Mouse (Mus musculus) neutrophil, adult 59 days (primary cell): ENCODE results near the gene Slc6a20b. TPM values are rescaled to one million over a fixed set of nuclear protein-coding genes. Genes with fewer than 3 reads are reported as not detected.

Source experiments
- total RNA-seq, 2 experiments: library from RNA; stranded (reverse); gene quantifications; 1 replicate in 1 of 2; 2 replicates in 1 of 2; pipeline ENCODE4 v1.2.4; 2023

Slc6a20b gene
- total RNA-seq, result under 1 TPM in 1 of 2 experiments, not detected in 1; 0.11 TPM

GRCm38 (mm10) chr9:123632281-123632680, at the start of gene Slc6a20b:
Gene Slc6a20b, minus strand, starts transcription at chr9:123632565.

DNA sequence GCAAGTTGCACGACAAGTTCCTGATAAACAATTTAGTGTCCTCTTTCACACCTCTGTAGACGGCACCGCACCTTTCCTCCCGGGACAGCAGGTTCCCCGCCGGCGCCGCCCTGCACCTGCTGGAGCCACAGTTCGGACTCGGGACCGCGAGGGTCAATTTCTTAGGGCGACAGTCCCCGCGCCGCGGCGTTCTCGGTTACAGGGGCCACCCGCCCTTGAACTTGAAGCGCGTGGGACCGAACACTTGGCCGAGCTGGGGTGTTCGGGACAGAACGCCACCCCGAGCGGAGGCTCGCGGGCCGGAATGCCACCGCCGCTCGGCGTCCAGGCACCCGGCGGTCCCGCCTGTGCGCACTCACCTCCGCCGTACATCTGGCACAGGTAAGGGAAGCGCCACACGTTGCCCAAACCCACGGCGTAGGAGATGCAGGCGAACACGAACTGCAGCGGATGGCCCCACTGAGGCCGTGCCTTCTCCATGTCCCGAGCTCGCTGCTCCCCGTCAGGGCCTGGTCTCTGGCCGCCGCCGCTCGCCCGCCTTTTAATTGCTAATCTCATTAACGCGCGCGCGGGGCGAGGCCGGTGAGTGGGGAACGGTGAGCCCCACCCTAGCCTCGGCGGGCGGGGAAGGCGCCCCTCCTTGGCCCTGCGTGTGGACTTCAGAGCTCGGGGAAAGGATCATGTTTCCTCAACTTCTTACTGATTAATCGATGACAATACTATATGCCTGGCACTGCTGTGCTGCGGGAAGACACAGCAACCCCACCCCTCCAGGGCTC, 46.2 kb upstream of the Slc6a20b start, which contains the start of the genes Ccr9 and Slc6a20a:
Gene Ccr9 (plus strand): TSS at position 113 of the 779 bp plus-strand sequence.
Gene Slc6a20a (minus strand): TSS at position 559 of the 779 bp plus-strand sequence.

Other genes with a start within 250 kb of the Slc6a20b start
- 10 to 100 TPM; 30.8 to 39.4 TPM for gene Limd1, start 153.9 kb downstream of the Slc6a20b start, total RNA-seq
- gene Sacm1l, start 102.8 kb downstream of the Slc6a20b start, total RNA-seq, result 10 to 100 TPM; 21.0 to 21.2 TPM
- under 1 TPM; 0.36 to 0.40 TPM for gene Ccr9, start 45.9 kb upstream of the Slc6a20b start, total RNA-seq
- gene Slc6a20a, start 46.3 kb upstream of the Slc6a20b start, total RNA-seq, result 1 to 10 TPM in 1 of 2 experiments, under 1 TPM in 1; 0.44 to 3.1 TPM
- 10 to 100 TPM; 23.7 to 27.7 TPM for gene Lztfl1, start 85.1 kb upstream of the Slc6a20b start, total RNA-seq
- under 1 TPM in 1 of 2 experiments, not detected in 1; 0.18 TPM for gene Cxcr6, start 173.9 kb upstream of the Slc6a20b start, total RNA-seq
- 10 to 100 TPM; 24.0 to 27.8 TPM for gene Fyco1, start 219.3 kb upstream of the Slc6a20b start, total RNA-seq
- under 1 TPM in 1 of 2 experiments, not detected in 1; 0.09 TPM for gene Xcr1, start 229.5 kb upstream of the Slc6a20b start, total RNA-seq